Mouse (Mus musculus): ENCODE measurements around the gene Kera. TPM values are rescaled to one million over a fixed set of nuclear protein-coding genes. Genes with fewer than 3 reads are reported as not detected.

Kera gene
- total and polyA plus RNA-seq, 3 experiments, result not detected

GRCm38 (mm10) chr10:97567489-97568135 lies 39.1 kb upstream of the Kera start:
- peak; percentile 3 for DNase-seq (ENCODE audit: low read depth, low spot score)
- H3K27ac ChIP-seq (ENCODE audit: control insufficient read depth, low read depth, low read length), result no peak overlapping the region
- no peak overlapping the region for H3K4me3 ChIP-seq (ENCODE audit: control insufficient read depth in 1 of 2, insufficient read depth in 1 of 2, low read depth in 2 of 2, low read length in 2 of 2)
- no peaks in the 10 kb centered on the region for H3K9me3 ChIP-seq (replicated peaks; ENCODE audit: insufficient read depth, low read length)
- H3K79me2 ChIP-seq (ENCODE audit: control insufficient read depth, insufficient read depth, low read length, poor library complexity), result no peaks in the 10 kb centered on the region
- H3K9ac ChIP-seq (ENCODE audit: control insufficient read depth, low read depth, low read length, poor library complexity, severe bottlenecking), result no peak overlapping the region
- TF ChIP-seq GATA1 (IDR thresholded peaks at IDR 0.05; ENCODE audit: low read depth, low read length) (no peak), CTCF (IDR thresholded peaks at IDR 0.05 in 2 of 3, conservative IDR thresholded peaks at IDR 0.05 in 1 of 3; ENCODE audit: control insufficient read depth in 1 of 3, insufficient read depth in 1 of 3, low read depth in 2 of 3, low read length in 3 of 3, poor library complexity in 1 of 3, severe bottlenecking in 1 of 3) (peak in 1 of 3 experiments; percentile 34; a peak in 1 of 6 replicates)
- H3K36me3 ChIP-seq (ENCODE audit: control insufficient read depth in 1 of 2, insufficient read depth in 2 of 2, low read length in 2 of 2), result no peaks in the 10 kb centered on the region
- H3K27me3 ChIP-seq (ENCODE audit: control insufficient read depth in 1 of 2, insufficient read depth in 2 of 2, low read length in 2 of 2), result no peaks in the 10 kb centered on the region
- no peaks in the 10 kb centered on the region for H3K4me1 ChIP-seq (ENCODE audit: control insufficient read depth in 1 of 2, insufficient read depth in 2 of 2, low read length in 2 of 2)

- H3K9me3 ChIP-seq (replicated peaks; ENCODE audit: insufficient read depth, low read length), result no peaks in the 10 kb centered on the region
- H3K4me3 ChIP-seq (ENCODE audit: control insufficient read depth in 1 of 2, insufficient read depth in 1 of 2, low read depth in 2 of 2, low read length in 2 of 2), result no peak overlapping the region
- H3K4me1 ChIP-seq (ENCODE audit: control insufficient read depth in 1 of 2, insufficient read depth in 2 of 2, low read length in 2 of 2), result no peaks in the 10 kb centered on the region
- DNase-seq (ENCODE audit: low read depth, low spot score), result no peak
- H3K36me3 ChIP-seq (ENCODE audit: control insufficient read depth in 1 of 2, insufficient read depth in 2 of 2, low read length in 2 of 2), result no peaks in the 10 kb centered on the region
- no peaks in the 10 kb centered on the region for H3K27me3 ChIP-seq (ENCODE audit: control insufficient read depth in 1 of 2, insufficient read depth in 2 of 2, low read length in 2 of 2)
- no peak overlapping the region for H3K27ac ChIP-seq (ENCODE audit: control insufficient read depth, low read depth, low read length)
- no peak overlapping the region for H3K9ac ChIP-seq (ENCODE audit: control insufficient read depth, low read depth, low read length, poor library complexity, severe bottlenecking)
- TF ChIP-seq GABPA (IDR thresholded peaks at IDR 0.05; ENCODE audit: low read depth, low read length) (no peak), RCOR1 (IDR thresholded peaks at IDR 0.05; ENCODE audit: low read depth, low read length) (no peak), KAT2A (conservative IDR thresholded peaks at IDR 0.05; ENCODE audit: low read depth, low read length) (no peak), EP300 (IDR thresholded peaks at IDR 0.05; ENCODE audit: low read depth in 1 of 2, low read length in 2 of 2) (no peak), USF2 (IDR thresholded peaks at IDR 0.05; ENCODE audit: borderline replicate concordance in 1 of 2, insufficient read depth in 1 of 2, low read depth in 1 of 2, low read length in 2 of 2) (no peak), ETS1 (IDR thresholded peaks at IDR 0.05; ENCODE audit: low read depth, low read length) (no peak), TAL1 (IDR thresholded peaks at IDR 0.05; ENCODE audit: low read length) (no peak), CHD1 (IDR thresholded peaks at IDR 0.05; ENCODE audit: low read depth, low read length) (no peak), ZKSCAN1 (IDR thresholded peaks at IDR 0.05; ENCODE audit: low read depth, low read length) (no peak)
- H3K79me2 ChIP-seq (ENCODE audit: control insufficient read depth, insufficient read depth, low read length, poor library complexity), result no peaks in the 10 kb centered on the region
Measured at GRCm38 (mm10) chr10:97582543-97583231, 24.0 kb upstream of the Kera start.

- Histone ChIP-seq H3K9me3 (replicated peaks; ENCODE audit: insufficient read depth, low read length) (no peaks in the 10 kb centered on the region), H3K4me1 (ENCODE audit: control insufficient read depth in 1 of 2, insufficient read depth in 2 of 2, low read length in 2 of 2) (no peaks in the 10 kb centered on the region), H3K79me2 (ENCODE audit: control insufficient read depth, insufficient read depth, low read length, poor library complexity) (no peaks in the 10 kb centered on the region), H3K36me3 (ENCODE audit: control insufficient read depth in 1 of 2, insufficient read depth in 2 of 2, low read length in 2 of 2) (no peaks in the 10 kb centered on the region), H3K27me3 (ENCODE audit: control insufficient read depth in 1 of 2, insufficient read depth in 2 of 2, low read length in 2 of 2) (no peaks in the 10 kb centered on the region), H3K27ac (ENCODE audit: control insufficient read depth, low read depth, low read length) (no peak overlapping the region), H3K9ac (ENCODE audit: control insufficient read depth, low read depth, low read length, poor library complexity, severe bottlenecking) (no peak overlapping the region), H3K4me3 (ENCODE audit: control insufficient read depth in 1 of 2, insufficient read depth in 1 of 2, low read depth in 2 of 2, low read length in 2 of 2) (no peak overlapping the region)
- no peak for TF ChIP-seq CTCF (IDR thresholded peaks at IDR 0.05 in 2 of 3, conservative IDR thresholded peaks at IDR 0.05 in 1 of 3; ENCODE audit: control insufficient read depth in 1 of 3, insufficient read depth in 1 of 3, low read depth in 2 of 3, low read length in 3 of 3, poor library complexity in 1 of 3, severe bottlenecking in 1 of 3)
- TF ChIP-seq E2F4 (IDR thresholded peaks at IDR 0.05; ENCODE audit: borderline replicate concordance, low read depth, low read length), result no peak
- TF ChIP-seq POLR2AphosphoS2 (IDR thresholded peaks at IDR 0.05; ENCODE audit: low read length), result no peak
- TF ChIP-seq ZNF384 (IDR thresholded peaks at IDR 0.05; ENCODE audit: low read depth, low read length), result no peak
- no peak for TF ChIP-seq NELFE (IDR thresholded peaks at IDR 0.05; ENCODE audit: low read depth, low read length)
- DNase-seq (ENCODE audit: low read depth, low spot score), result no peak
Measured at GRCm38 (mm10) chr10:97584176-97584575, 22.5 kb upstream of the Kera start.

All from MEL (cell line).